Mouse (Mus musculus) E14TG2a.4 (cell line): Measurements from ENCODE around the gene Lzts3.

Experiments used
- H3K27me3 ChIP-seq: 2 replicates; pipeline ENCODE4 v1.6.1; 2014; ENCODE audit warnings: low read length, control low read depth; ENCODE audit not compliant: insufficient read depth
- H3K36me3 ChIP-seq: 2 replicates; pipeline ENCODE4 v1.6.1; 2014; ENCODE audit warnings: low read length, control low read depth; ENCODE audit not compliant: insufficient read depth
- H3K4me1 ChIP-seq: replicated peaks from 2 replicates; pipeline ENCODE4 v1.6.1; 2014; ENCODE audit warnings: low read depth, low read length, control low read depth
- H3K4me3 ChIP-seq: replicated peaks from 2 replicates; pipeline ENCODE4 v1.5.1; 2014; ENCODE audit warnings: mild to moderate bottlenecking, low read length
- H3K9me3 ChIP-seq: 2 replicates; pipeline ENCODE4 v1.6.1; 2014; ENCODE audit warnings: low read length, control low read depth
- CTCF ChIP-seq: conservative IDR thresholded peaks from 2 replicates; pipeline ENCODE4 v1.5.1; 2014; ENCODE audit warnings: low read length
- NANOG ChIP-seq: IDR thresholded peaks from 2 replicates; pipeline ENCODE4 v1.6.1; 2014; ENCODE audit warnings: borderline replicate concordance, low read length, mixed read lengths
- POU5F1 ChIP-seq: IDR thresholded peaks from 2 replicates; pipeline ENCODE4 v1.6.1; 2014; ENCODE audit warnings: low read length, borderline replicate concordance

Lzts3 gene

GRCm38 (mm10) chr2:130642197-130642660 lies 374 bp downstream of the Lzts3 start:
- no peaks in the 10 kb centered on the region for H3K9me3 ChIP-seq
- H3K27me3 ChIP-seq: peaks cover 33% of the 10 kb centered on the region
- H3K36me3 ChIP-seq: no peaks in the 10 kb centered on the region
- TF ChIP-seq CTCF (no peak), NANOG (no peak), POU5F1 (no peak)
- peaks cover 44% of the 10 kb centered on the region for H3K4me1 ChIP-seq
- H3K4me3 ChIP-seq: peak overlapping the region; percentile 86

GRCm38 (mm10) chr2:130641351-130642025 lies 1.1 kb downstream of the Lzts3 start:
- TF ChIP-seq CTCF: no peak
- TF ChIP-seq NANOG: no peak
- TF ChIP-seq POU5F1: no peak
- H3K36me3 ChIP-seq: no peaks in the 10 kb centered on the region
- H3K27me3 ChIP-seq: peaks cover 41% of the 10 kb centered on the region
- no peaks in the 10 kb centered on the region for H3K9me3 ChIP-seq
- peaks cover 51% of the 10 kb centered on the region for H3K4me1 ChIP-seq
- H3K4me3 ChIP-seq: no peak overlapping the region

- Histone ChIP-seq H3K27me3 (peaks cover 63% of the 10 kb centered on the region), H3K36me3 (no peaks in the 10 kb centered on the region), H3K9me3 (no peaks in the 10 kb centered on the region), H3K4me3 (0 out of 2 replicates have a peak overlapping the region, but pooled peaks have one; percentile 32), H3K4me1 (peaks cover 74% of the 10 kb centered on the region)
- TF ChIP-seq POU5F1: no peak
- TF ChIP-seq NANOG: no peak
- no peak for TF ChIP-seq CTCF
Observed at GRCm38 (mm10) chr2:130639276-130639675, 3.3 kb downstream of the Lzts3 start.

GRCm38 (mm10) chr2:130638101-130638611 lies 4.4 kb downstream of the Lzts3 start:
- TF ChIP-seq CTCF (no peak), NANOG (no peak), POU5F1 (no peak)
- no peaks in the 10 kb centered on the region for H3K9me3 ChIP-seq
- no peaks in the 10 kb centered on the region for H3K36me3 ChIP-seq
- peaks cover 81% of the 10 kb centered on the region for H3K4me1 ChIP-seq
- H3K4me3 ChIP-seq: peak overlapping the region; percentile 75
- peaks cover 71% of the 10 kb centered on the region for H3K27me3 ChIP-seq

GRCm38 (mm10) chr2:130635847-130636246 lies 6.8 kb downstream of the Lzts3 start:
- peaks cover 93% of the 10 kb centered on the region for H3K4me1 ChIP-seq
- TF ChIP-seq CTCF (no peak), POU5F1 (no peak), NANOG (no peak)
- no peaks in the 10 kb centered on the region for H3K9me3 ChIP-seq
- H3K27me3 ChIP-seq: peaks cover 62% of the 10 kb centered on the region
- H3K36me3 ChIP-seq: no peaks in the 10 kb centered on the region
- H3K4me3 ChIP-seq: peak overlapping the region; percentile 75

- H3K4me1 ChIP-seq: peaks cover 95% of the 10 kb centered on the region
- TF ChIP-seq CTCF: no peak
- TF ChIP-seq POU5F1: no peak
- TF ChIP-seq NANOG: no peak
- peak overlapping the region; percentile 75 for H3K4me3 ChIP-seq
- H3K36me3 ChIP-seq: no peaks in the 10 kb centered on the region
- H3K27me3 ChIP-seq: peaks cover 55% of the 10 kb centered on the region
- no peaks in the 10 kb centered on the region for H3K9me3 ChIP-seq
Observed at GRCm38 (mm10) chr2:130634739-130635411, 7.7 kb downstream of the Lzts3 start.

DNA sequence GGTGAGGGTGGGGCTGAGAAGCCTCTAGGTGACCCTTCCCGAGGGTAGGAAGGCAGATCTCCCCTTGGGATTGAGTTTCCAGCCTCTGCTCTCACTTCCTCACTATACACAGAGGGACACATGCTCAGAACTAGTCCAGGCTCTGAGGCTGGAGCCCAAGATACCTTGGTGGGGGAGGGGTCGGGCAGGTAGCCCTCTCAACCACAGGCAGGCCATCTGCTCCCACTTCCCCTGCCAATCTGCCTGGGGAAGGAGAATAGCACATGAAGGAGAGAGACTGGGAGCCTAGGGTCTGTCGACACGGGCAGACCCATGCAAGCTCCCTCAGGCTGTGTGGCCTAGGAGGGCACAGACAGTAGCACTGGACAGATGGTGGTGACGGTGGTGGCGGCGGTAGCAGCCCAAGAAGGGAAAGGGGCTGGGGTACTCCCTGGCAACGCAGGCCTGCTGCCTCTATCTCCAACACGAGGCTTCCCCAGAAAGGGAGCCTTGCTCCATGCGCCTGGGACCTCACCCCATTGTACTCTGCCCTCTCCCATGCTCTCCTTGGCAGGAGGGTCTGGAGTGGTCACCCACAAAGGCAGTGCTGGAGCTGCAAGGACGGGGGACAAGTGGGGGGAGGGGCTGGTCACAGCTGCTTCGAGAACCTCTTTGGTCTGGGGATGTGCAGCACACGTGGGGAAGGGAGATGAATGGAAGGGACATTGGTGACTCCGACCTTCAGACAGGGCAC lies 8.4 kb downstream of the Lzts3 start:
- TF ChIP-seq CTCF: no peak
- no peak for TF ChIP-seq POU5F1
- TF ChIP-seq NANOG: no peak
- Histone ChIP-seq H3K4me3 (peak overlapping the region; percentile 75), H3K4me1 (peaks cover 89% of the 10 kb centered on the region), H3K9me3 (no peaks in the 10 kb centered on the region), H3K36me3 (no peaks in the 10 kb centered on the region), H3K27me3 (peaks cover 55% of the 10 kb centered on the region)

DNA sequence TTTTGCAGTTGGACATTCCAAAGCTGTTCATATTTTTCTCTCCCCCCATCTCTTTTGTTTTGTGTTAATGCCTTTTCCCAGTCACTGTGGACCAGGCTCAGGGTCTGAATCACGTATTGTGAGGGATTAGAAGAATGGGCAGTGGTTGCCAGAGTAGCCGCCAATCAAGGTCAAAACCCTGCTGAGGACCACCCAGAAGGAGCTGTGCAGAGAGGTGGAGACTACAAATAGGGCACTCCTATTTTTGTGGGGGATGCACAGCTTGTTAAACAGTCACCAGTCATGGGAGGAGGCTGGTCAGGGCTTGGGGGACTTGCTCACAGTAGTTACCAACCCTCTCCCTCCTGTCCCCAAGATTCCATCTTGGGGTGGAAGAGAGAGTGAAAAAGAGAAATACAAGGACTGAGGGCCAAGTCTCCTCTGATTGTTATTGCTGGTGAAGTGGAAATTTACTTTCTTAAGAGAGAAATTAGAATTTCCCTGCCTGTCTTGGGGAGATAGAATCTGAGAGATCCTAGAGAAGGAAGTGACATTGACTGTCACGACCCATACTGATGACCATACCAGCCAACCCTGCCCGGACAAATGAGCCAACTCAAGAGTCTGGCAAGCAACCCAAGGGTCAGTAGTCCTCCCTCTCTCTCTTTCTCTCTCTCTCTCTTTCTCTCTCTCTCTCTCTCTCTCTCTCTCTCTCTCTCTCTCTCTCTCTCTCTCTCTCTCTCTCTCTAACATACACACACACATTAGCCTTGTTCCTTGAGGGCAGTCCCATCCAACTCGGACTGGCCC lies 9.5 kb downstream of the Lzts3 start:
- Histone ChIP-seq H3K9me3 (no peaks in the 10 kb centered on the region), H3K4me1 (peaks cover 85% of the 10 kb centered on the region), H3K36me3 (peaks cover 2% of the 10 kb centered on the region; the same call in 1 of the 2 replicates), H3K27me3 (peaks cover 46% of the 10 kb centered on the region), H3K4me3 (peak overlapping the region; percentile 75)
- peak; percentile 58; the same call in 1 of the 2 replicates for TF ChIP-seq NANOG
- no peak for TF ChIP-seq CTCF
- no peak for TF ChIP-seq POU5F1
